Mouse (Mus musculus) C2C12 (cell line): ENCODE results near the gene Fam155a.

Source experiments
- CEBPB ChIP-seq: IDR thresholded peaks from one replicate; pipeline ENCODE4 v1.6.1; 2011; ENCODE audit warnings: low read depth, mild to moderate bottlenecking, control low read depth, moderate library complexity
- CTCF ChIP-seq: IDR thresholded peaks from one replicate; pipeline ENCODE4 v1.5.1; 2011; ENCODE audit not compliant: control insufficient read depth, insufficient read depth, insufficient read length
- FOSL1 ChIP-seq: IDR thresholded peaks from one replicate; pipeline ENCODE4 v1.8.0; 2011; ENCODE audit warnings: mild to moderate bottlenecking, low read length; ENCODE audit not compliant: poor library complexity, insufficient read depth, severe bottlenecking
- MAX ChIP-seq: IDR thresholded peaks from one replicate; pipeline ENCODE4 v1.6.1; 2011; ENCODE audit warnings: mild to moderate bottlenecking, control low read depth
- MYOD1 ChIP-seq: IDR thresholded peaks from one replicate; pipeline ENCODE4 v1.6.1; 2011; ENCODE audit warnings: low read depth; ENCODE audit not compliant: control insufficient read depth, insufficient read length
- USF1 ChIP-seq: IDR thresholded peaks from one replicate; pipeline ENCODE4 v1.6.1; 2011; ENCODE audit warnings: low read depth, mild to moderate bottlenecking, control low read depth, moderate library complexity

DNA sequence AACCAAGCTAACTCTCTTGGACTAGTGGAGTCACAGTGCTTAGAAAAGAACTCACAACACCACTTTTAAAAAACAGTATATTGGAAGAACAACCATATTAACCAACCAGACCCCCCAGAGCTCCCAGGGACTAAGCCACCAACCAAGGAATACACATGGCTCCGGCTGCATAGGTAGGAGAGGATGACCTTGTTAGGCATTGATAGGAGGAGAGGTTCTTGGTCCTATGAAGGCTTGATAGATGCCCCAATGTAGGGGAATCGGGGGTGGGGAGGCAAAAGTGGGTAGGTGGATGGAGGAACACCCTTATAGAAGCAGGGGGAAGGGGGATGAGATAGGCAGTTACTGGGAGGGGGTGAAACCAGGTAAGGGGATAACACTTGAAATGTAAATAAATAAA, 132.8 kb downstream of the Fam155a start:
- TF ChIP-seq CTCF (no peak), MYOD1 (no peak), MAX (no peak), FOSL1 (no peak), USF1 (no peak), CEBPB (no peak)
